Mouse (Mus musculus): Measurements from ENCODE around the gene Gm11937. TPM values are rescaled to one million over a fixed set of nuclear protein-coding genes. Genes with fewer than 3 reads are reported as not detected.
"Not testable (repeated sequence)": the region's sequence is repeated elsewhere in the genome, so short reads cannot be mapped to it uniquely, and the experiment has no call there.

Gene Gm11937
- polyA plus RNA-seq, 1 experiment from 2014 or later: not detected

DNA sequence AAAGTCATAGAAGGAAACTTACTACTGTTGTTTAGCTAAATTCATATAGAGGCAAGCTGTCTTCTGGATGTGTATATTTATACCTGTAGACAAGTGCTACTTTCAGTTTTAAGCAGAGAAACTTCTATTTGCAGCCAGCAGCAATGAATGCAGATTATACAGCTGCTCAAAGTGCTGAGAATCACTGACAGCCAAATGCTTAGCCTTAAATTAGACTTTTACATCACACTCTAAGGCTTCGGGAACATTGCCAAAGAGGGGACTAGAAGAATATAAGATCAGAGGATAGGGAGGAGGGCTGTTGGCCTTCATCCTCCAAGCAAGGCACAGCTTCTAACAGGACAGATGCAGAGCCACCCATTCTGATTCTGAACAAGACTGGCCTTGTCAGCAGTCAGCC, 27.1 kb upstream of the Gm11937 start:
- H3K9ac ChIP-seq (replicated peaks; ENCODE audit: low read depth, low read length): no peak overlapping the region
- no peaks in the 10 kb centered on the region for H3K27me3 ChIP-seq (replicated peaks; ENCODE audit: control insufficient read depth, insufficient read depth, low read length)
- no peak overlapping the region for H3K4me2 ChIP-seq (ENCODE audit: low read length)
- no peak overlapping the region for H3K4me3 ChIP-seq (replicated peaks; ENCODE audit: low read length)
- ATAC-seq: no peak
- WGBS: 68% methylated on average over 1 of the region's 1 CpGs
- no peak overlapping the region for H3K27ac ChIP-seq (ENCODE audit: low read length)
- no peaks in the 10 kb centered on the region for H3K9me3 ChIP-seq (ENCODE audit: control insufficient read depth, low read length)
- no peaks in the 10 kb centered on the region for H3K4me1 ChIP-seq (replicated peaks; ENCODE audit: control insufficient read depth, insufficient read depth, low read length)
- H3K36me3 ChIP-seq (ENCODE audit: control insufficient read depth, insufficient read depth): no peaks in the 10 kb centered on the region

- Histone ChIP-seq H3K36me3 (ENCODE audit: control insufficient read depth, insufficient read depth) (no peaks in the 10 kb centered on the region), H3K27ac (ENCODE audit: low read length) (no peak within 1 kb of the TSS), H3K9me3 (ENCODE audit: control insufficient read depth, low read length) (no peaks in the 10 kb centered on the region), H3K9ac (replicated peaks; ENCODE audit: low read depth, low read length) (no peak within 1 kb of the TSS), H3K4me3 (replicated peaks; ENCODE audit: low read length) (no peak within 1 kb of the TSS), H3K27me3 (replicated peaks; ENCODE audit: control insufficient read depth, insufficient read depth, low read length) (no peaks in the 10 kb centered on the region), H3K4me2 (ENCODE audit: low read length) (no peak within 1 kb of the TSS), H3K4me1 (replicated peaks; ENCODE audit: control insufficient read depth, insufficient read depth, low read length) (no peaks in the 10 kb centered on the region)
- 38% methylated on average over 8 of the region's 8 CpGs for WGBS
- ATAC-seq: no peak
Measured at GRCm38 (mm10) chr11:99634653-99635134, 24.7 kb upstream of the Gm11937 start, which contains the start of gene Krtap4-2. TSS of gene Krtap4-2 (minus strand) at chr11:99635084.

DNA sequence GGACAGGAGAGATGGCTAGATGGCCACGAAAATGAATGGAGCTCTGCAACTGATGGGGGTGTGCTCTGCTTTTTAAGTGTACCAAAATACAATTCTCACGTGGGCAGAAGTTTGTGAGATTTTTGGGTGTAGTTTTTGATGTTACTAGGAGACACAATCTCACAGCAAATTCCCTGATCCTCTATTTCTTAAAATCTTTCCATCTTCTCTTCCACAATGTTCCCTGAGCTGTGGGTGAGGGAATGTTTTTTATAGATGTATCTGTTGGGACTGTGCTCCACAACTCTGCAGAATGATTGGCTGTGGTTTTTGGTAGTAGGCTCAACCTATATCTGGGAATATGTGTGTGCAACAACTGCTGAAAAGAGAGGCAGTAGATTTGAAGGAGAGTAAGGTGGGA, 23.3 kb upstream of the Gm11937 start:
- no peaks in the 10 kb centered on the region for H3K9me3 ChIP-seq (ENCODE audit: control insufficient read depth, low read length)
- H3K4me2 ChIP-seq (ENCODE audit: low read length): no peak overlapping the region
- no peak overlapping the region for H3K9ac ChIP-seq (replicated peaks; ENCODE audit: low read depth, low read length)
- ATAC-seq: no peak
- no peak overlapping the region for H3K27ac ChIP-seq (ENCODE audit: low read length)
- WGBS: 78% methylated on average over 2 of the region's 2 CpGs
- H3K4me3 ChIP-seq (replicated peaks; ENCODE audit: low read length): no peak overlapping the region
- H3K27me3 ChIP-seq (replicated peaks; ENCODE audit: control insufficient read depth, insufficient read depth, low read length): no peaks in the 10 kb centered on the region
- H3K4me1 ChIP-seq (replicated peaks; ENCODE audit: control insufficient read depth, insufficient read depth, low read length): no peaks in the 10 kb centered on the region
- no peaks in the 10 kb centered on the region for H3K36me3 ChIP-seq (ENCODE audit: control insufficient read depth, insufficient read depth)

DNA sequence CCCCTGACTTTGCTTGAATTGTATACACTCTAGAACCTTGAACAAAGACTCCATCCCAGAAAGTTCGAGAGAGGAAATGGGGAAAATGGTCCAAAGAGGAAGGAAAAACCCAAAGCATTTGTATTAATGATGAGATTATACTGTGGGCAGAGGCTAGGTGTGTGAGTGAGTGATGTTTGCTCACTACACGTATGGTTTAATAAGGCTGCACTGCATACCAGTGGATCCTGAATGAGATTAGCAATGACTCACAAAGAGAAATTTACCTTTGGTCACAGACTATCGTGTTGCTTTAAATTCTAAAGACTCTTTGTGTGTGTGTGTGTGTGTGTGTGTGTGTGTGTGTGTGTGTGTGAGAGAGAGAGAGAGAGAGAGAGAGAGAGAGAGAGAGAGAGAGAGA, 20.9 kb upstream of the Gm11937 start:
- H3K4me1 ChIP-seq (replicated peaks; ENCODE audit: control insufficient read depth, insufficient read depth, low read length): no peaks in the 10 kb centered on the region
- H3K4me2 ChIP-seq (ENCODE audit: low read length): no peak overlapping the region
- no peak for ATAC-seq
- 70% methylated on average over 3 of the region's 3 CpGs for WGBS
- no peaks in the 10 kb centered on the region for H3K27me3 ChIP-seq (replicated peaks; ENCODE audit: control insufficient read depth, insufficient read depth, low read length)
- no peak overlapping the region for H3K27ac ChIP-seq (ENCODE audit: low read length)
- H3K36me3 ChIP-seq (ENCODE audit: control insufficient read depth, insufficient read depth): no peaks in the 10 kb centered on the region
- no peak overlapping the region for H3K9ac ChIP-seq (replicated peaks; ENCODE audit: low read depth, low read length)
- H3K9me3 ChIP-seq (ENCODE audit: control insufficient read depth, low read length): no peaks in the 10 kb centered on the region
- no peak overlapping the region for H3K4me3 ChIP-seq (replicated peaks; ENCODE audit: low read length)

DNA sequence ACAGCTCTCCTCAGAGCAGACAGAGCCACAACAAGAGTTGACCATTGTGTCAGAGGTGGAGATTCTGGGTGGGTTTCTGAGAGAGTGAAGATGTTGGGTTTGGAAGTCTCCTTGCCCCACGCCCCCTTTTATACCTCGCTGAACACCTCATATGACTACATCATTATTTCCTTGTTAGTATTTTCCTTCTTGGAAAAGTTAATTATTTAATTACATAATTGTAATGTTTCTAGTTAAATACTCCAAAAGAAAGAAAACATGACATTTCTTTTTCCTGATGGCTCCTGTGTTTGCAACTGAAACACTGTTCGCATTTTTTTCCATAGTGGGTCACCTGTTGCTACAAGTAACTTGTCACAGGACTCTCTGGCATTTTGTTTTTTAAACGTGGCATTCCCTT, 18.1 kb upstream of the Gm11937 start, which contains the start of gene Krtap4-1:
Krtap4-1 (minus strand) TSS at position 101 of the 400 bp plus-strand sequence.
- ATAC-seq: no peak
- 84% methylated on average over 4 of the region's 4 CpGs for WGBS
- Histone ChIP-seq H3K4me2 (ENCODE audit: low read length) (no peak within 1 kb of the TSS), H3K4me3 (replicated peaks; ENCODE audit: low read length) (no peak within 1 kb of the TSS), H3K36me3 (ENCODE audit: control insufficient read depth, insufficient read depth) (no peaks in the 10 kb centered on the region), H3K4me1 (replicated peaks; ENCODE audit: control insufficient read depth, insufficient read depth, low read length) (no peaks in the 10 kb centered on the region), H3K27me3 (replicated peaks; ENCODE audit: control insufficient read depth, insufficient read depth, low read length) (no peaks in the 10 kb centered on the region), H3K9ac (replicated peaks; ENCODE audit: low read depth, low read length) (no peak within 1 kb of the TSS), H3K27ac (ENCODE audit: low read length) (no peak within 1 kb of the TSS), H3K9me3 (ENCODE audit: control insufficient read depth, low read length) (no peaks in the 10 kb centered on the region)

- WGBS: 92% methylated on average over 2 of the region's 2 CpGs
Measured at GRCm38 (mm10) chr11:99620335-99620734, 10.3 kb upstream of the Gm11937 start, which contains the start of gene Gm11562. TSS of gene Gm11562 (minus strand) at chr11:99620435.

DNA sequence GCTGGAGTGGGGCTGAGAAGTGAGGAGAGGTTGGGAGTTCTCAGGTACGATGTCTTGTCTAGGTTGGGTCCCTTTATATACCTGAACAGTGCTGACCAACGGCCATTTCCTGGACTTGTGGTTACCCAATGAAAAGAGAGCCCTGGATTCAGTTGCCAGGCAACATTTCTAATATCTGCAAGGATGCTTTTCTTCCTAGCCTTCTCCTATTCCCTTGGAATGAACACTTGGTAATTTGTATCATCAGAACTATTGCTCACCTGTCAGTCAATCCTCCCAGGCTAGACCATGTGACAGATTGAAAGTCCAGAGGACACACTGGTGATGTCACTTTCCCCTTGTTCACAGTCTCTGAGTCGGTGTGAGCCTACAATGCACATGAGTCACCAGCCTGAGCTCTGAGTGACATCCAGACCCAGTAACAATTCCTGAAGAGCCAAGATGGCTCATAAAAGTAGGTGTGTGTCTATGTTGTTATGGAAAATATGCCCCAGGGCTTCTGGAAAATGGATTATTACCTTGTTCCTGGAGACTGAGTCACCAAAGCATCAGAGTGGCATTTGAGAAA, 4.9 kb upstream of the Gm11937 start, which contains the start of gene Krtap2-4:
Krtap2-4 (minus strand) TSS at position 51 of the 568 bp plus-strand sequence.
- no peaks in the 10 kb centered on the region for H3K4me1 ChIP-seq (replicated peaks; ENCODE audit: control insufficient read depth, insufficient read depth, low read length)
- no peak for ATAC-seq
- no peak within 1 kb of the TSS for H3K9ac ChIP-seq (replicated peaks; ENCODE audit: low read depth, low read length)
- H3K27me3 ChIP-seq (replicated peaks; ENCODE audit: control insufficient read depth, insufficient read depth, low read length): no peaks in the 10 kb centered on the region
- H3K27ac ChIP-seq (ENCODE audit: low read length): no peak within 1 kb of the TSS
- H3K4me3 ChIP-seq (replicated peaks; ENCODE audit: low read length): no peak within 1 kb of the TSS
- no peak within 1 kb of the TSS for H3K4me2 ChIP-seq (ENCODE audit: low read length)
- no peaks in the 10 kb centered on the region for H3K36me3 ChIP-seq (ENCODE audit: control insufficient read depth, insufficient read depth)
- H3K9me3 ChIP-seq (ENCODE audit: control insufficient read depth, low read length): no peaks in the 10 kb centered on the region
- WGBS: 76% methylated on average over 3 of the region's 3 CpGs

More at GRCm38 (mm10) chr11:99620335-99620734, 10.3 kb upstream of the Gm11937 start, which contains the start of gene Gm11562:
- Histone ChIP-seq H3K9me3 (ENCODE audit: control insufficient read depth, low read length) (no peaks in the 10 kb centered on the region), H3K4me3 (replicated peaks; ENCODE audit: low read length) (no peak within 1 kb of the TSS), H3K4me2 (ENCODE audit: low read length) (no peak within 1 kb of the TSS), H3K27me3 (replicated peaks; ENCODE audit: control insufficient read depth, insufficient read depth, low read length) (no peaks in the 10 kb centered on the region), H3K36me3 (ENCODE audit: control insufficient read depth, insufficient read depth) (no peaks in the 10 kb centered on the region), H3K9ac (replicated peaks; ENCODE audit: low read depth, low read length) (no peak within 1 kb of the TSS), H3K4me1 (replicated peaks; ENCODE audit: control insufficient read depth, insufficient read depth, low read length) (no peaks in the 10 kb centered on the region), H3K27ac (ENCODE audit: low read length) (no peak within 1 kb of the TSS)
- no peak for ATAC-seq

DNA sequence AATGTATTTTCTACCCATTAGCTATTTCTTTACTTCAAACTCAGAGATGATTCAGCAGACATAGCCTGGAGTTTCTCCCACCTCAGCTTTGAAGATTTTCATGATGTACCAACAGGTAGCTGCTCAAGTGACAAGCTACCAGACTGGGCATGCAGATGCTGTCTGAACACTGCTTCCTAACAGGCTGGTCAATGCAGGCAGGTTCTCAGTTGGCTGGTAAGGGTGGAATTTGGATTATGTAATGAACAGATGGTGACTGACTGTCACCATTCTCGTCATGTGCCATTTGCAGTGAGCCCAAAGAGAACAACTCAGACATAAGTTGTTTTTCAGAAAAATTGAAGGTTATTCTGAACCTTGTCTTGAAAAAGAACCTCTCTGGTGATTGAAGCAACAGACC, 863 bp downstream of the Gm11937 start:
- 48% methylated on average over 1 of the region's 1 CpGs for WGBS

GRCm38 (mm10) chr11:99603208-99603607, 6.8 kb downstream of the Gm11937 start, which contains the start of gene Gm11938:
TSS of gene Gm11938 (minus strand) at chr11:99603308.
- H3K27ac ChIP-seq (ENCODE audit: low read length); H3K4me2 ChIP-seq (ENCODE audit: low read length); H3K27me3 ChIP-seq (replicated peaks; ENCODE audit: control insufficient read depth, insufficient read depth, low read length); ATAC-seq; H3K4me1 ChIP-seq (replicated peaks; ENCODE audit: control insufficient read depth, insufficient read depth, low read length); H3K4me3 ChIP-seq (replicated peaks; ENCODE audit: low read length); H3K9me3 ChIP-seq (ENCODE audit: control insufficient read depth, low read length); H3K36me3 ChIP-seq (ENCODE audit: control insufficient read depth, insufficient read depth); H3K9ac ChIP-seq (replicated peaks; ENCODE audit: low read depth, low read length): not testable (repeated sequence)
- WGBS: 76% methylated on average over 1 of the region's 1 CpGs

More for the DNA sequence above, 863 bp downstream of the Gm11937 start:
- no peak overlapping the region for H3K9ac ChIP-seq (replicated peaks; ENCODE audit: low read depth, low read length)
- H3K36me3 ChIP-seq (ENCODE audit: control insufficient read depth, insufficient read depth): no peaks in the 10 kb centered on the region
- H3K27ac ChIP-seq (ENCODE audit: low read length): no peak overlapping the region
- H3K4me2 ChIP-seq (ENCODE audit: low read length): no peak overlapping the region
- H3K27me3 ChIP-seq (replicated peaks; ENCODE audit: control insufficient read depth, insufficient read depth, low read length): no peaks in the 10 kb centered on the region
- no peaks in the 10 kb centered on the region for H3K4me1 ChIP-seq (replicated peaks; ENCODE audit: control insufficient read depth, insufficient read depth, low read length)
- H3K4me3 ChIP-seq (replicated peaks; ENCODE audit: low read length): no peak overlapping the region
- H3K9me3 ChIP-seq (ENCODE audit: control insufficient read depth, low read length): no peaks in the 10 kb centered on the region
- no peak for ATAC-seq

Data from forebrain, embryonic 16.5 days (tissue).